Mouse (Mus musculus) kidney, adult 11 months (tissue): ENCODE data around the gene Cpne5.

Experiments
- DNase-seq: peaks from one replicate; pipeline ENCODE4 v3.0.0; 2022

The Cpne5 gene

GRCm38 (mm10) chr17:29167371-29167770 is 70.6 kb downstream of the Cpne5 start:
- peak; percentile 21 for DNase-seq

DNA sequence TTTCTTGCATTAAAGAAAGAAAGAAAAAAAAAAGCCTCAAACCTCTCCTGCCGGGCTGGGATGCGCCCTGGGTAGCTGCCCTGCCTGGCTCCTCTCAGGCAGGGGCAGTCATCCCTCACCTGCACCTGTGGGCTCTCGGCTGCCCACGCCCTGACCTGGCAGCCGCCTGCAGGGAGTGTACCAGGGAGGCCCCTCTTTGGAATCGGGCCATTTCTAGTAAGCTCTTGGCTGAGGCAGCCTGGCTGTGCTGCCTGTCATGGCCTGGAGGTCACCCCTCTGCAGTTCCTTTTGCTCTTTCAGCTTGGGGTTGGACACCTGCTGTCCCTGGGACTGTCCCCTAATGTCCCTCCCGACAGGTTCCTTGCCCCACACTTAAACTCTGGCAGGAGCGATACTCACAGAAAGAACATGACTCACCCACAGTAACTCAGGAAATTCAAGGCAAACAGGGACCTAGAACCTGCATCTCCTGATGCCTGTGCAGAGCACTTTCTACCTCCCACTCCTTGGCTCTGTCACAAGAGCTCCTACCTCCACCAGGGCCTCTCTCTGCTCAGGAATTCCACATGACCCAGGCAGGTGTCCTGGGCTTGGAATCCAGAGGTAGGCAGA is 71.9 kb downstream of the Cpne5 start:
- DNase-seq = peak; percentile 31

GRCm38 (mm10) chr17:29165452-29165851 is 72.5 kb downstream of the Cpne5 start:
- DNase-seq = no peak

DNA sequence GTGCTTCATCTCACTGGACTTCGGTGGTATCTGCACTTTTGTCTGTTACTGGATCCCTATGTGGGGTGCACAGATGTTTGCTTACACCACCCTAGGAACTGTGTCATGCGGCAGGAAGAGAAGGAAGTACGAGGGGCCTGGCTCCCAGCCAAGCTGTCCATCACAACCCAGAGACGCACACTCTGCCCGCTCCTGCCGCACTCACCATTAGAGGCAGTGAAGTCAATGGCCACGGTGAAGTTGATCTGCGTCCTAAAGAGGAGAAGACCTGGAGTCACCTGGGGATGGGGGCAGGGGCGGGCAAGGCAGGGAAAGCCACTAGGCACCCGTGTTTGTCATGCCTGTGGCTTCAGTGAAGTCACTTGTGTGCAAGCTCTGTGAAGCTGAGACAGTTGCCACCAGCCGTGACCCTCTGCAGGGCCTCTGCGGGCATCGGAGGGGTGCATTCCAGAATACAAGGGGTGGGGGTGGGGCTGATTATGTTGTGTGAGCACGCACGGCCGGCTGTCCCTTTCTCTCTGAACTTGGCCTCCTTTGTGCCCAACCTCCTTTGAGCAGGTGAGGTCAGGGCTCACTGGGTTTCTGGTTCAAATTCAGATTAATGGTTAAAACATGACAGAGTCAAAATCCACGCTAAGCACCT is 73.4 kb downstream of the Cpne5 start:
- DNase-seq = peak; percentile 45

GRCm38 (mm10) chr17:29162334-29162733 is 75.6 kb downstream of the Cpne5 start:
- no peak for DNase-seq

- DNase-seq = peak; percentile 25
These were observed 78.1 kb downstream of the Cpne5 start for GRCm38 (mm10) chr17:29159743-29160455.

- DNase-seq = no peak
These were observed 78.6 kb downstream of the Cpne5 start for GRCm38 (mm10) chr17:29159320-29159719.

DNA sequence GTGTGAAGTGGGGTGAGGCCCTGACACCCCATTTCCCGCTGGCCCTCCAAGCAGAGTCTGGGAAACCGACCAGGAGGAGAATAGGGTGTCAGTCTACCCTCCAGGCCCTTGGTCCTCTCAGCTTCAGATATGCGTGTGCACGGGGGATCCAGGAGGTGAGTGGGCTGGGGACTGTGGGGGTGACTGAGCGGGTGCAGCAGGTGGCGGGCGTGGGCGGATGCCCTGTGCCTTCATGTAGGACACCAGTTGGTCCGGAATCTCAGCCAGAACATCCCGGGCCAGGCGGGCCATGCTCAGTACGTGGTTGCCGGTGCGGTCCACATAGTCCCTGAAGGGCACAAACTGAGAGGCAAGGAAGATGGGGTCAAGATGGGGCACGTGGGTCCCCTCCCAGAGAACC is 79.1 kb downstream of the Cpne5 start:
- no peak for DNase-seq

- DNase-seq = no peak
These were observed 81.1 kb downstream of the Cpne5 start for GRCm38 (mm10) chr17:29156866-29157265.

- DNase-seq = no peak
These were observed 81.6 kb downstream of the Cpne5 start for GRCm38 (mm10) chr17:29156396-29156795.

DNA sequence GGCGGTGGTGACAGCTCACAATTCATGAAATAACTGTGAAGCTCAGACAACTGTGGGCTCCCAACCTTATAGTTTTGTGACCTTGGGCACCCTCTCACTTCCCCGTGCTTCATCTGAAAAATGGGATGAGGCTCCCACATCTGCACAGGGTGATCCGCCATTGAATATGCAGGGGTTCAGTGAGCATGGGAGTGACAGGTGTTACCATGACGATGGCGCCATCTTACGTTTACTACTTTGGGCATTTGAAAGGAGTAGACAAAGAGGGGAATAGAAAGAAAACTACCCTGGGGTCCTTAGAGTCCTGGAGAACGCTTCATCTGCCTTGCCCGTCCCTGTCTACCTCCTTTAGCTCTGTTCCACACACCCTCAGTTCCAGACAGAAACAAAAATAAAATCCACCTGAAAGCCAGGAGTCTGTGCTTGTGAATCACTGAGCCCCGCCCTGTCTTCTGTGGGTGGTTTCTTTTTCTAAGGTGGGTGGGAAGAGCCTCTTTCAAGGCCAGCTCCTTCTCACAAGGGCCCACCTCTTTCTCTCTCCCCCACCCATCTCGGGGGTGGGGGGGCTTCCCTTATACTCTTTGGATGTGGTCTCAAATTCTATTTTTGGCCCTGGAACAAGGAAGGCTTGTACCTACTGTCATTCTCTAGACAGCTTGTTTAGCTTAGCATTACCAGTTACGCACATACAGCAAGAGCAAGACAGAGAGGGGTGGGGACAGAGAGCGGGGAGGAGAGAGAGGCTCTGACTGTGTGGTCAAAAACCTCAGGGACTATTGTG is 82.4 kb downstream of the Cpne5 start:
- no peak for DNase-seq

GRCm38 (mm10) chr17:29154247-29154646 is 83.7 kb downstream of the Cpne5 start:
- no peak for DNase-seq

DNA sequence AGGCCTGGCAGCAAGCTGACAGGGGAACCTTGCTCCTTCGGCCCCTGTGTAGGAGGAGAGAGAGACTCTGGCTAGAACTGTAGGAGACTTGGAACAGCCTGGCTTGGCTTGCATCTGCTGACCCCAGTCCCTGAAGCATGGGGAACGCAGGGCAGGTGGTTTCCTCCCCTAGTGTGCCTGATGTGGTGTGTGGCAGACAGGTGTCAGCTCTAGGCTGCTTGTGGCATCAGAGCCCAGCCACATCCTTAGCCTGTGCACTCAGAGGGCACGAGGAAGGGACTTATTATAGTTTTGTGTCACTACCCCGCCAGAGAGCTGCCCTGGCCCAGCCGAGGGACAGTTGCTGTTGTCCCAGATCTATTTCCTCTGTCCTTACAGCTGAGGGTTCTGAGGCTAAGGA is 85.4 kb downstream of the Cpne5 start:
- no peak for DNase-seq

GRCm38 (mm10) chr17:29149766-29150165 is 88.2 kb downstream of the Cpne5 start:
- DNase-seq = no peak

DNA sequence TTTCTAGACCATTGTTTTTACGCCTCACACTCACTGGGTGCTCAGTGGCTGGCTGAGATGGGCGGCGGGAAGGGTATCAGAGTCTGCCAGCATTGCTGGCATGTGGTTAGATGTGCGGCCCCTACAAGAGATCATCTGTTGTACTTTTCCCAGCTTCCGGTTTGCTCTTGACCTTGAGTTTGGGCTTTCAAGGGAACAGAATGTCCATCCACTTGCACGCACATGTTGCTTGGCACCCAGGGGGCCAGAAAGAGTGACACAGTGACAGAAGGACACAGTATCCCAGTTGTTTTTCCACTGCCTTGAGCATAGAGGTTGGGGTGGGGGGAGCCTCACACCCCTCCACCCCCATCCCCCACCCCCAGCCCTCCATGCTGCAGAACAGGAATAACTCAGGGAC is 90.2 kb downstream of the Cpne5 start:
- no peak for DNase-seq

DNA sequence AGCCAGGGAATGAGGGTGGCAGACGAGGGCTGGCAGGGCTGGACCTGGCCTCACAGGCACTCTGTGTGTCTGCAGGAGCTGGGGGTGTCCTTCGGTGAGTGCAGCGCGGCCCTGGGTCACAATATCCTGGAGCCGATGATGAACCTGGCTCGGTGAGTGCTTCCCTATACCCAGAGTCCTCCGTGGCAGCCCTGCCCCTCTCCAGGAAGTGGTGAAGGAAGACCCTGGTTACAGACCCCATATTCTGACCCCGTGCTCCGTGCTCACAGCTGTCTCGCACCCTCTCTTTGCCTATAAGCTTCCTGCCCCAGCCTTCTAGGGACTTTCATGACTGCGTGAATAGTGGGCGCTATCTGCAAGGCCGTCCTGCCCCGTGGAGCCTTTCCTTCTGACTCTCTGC is 90.7 kb downstream of the Cpne5 start:
- no peak for DNase-seq

DNA sequence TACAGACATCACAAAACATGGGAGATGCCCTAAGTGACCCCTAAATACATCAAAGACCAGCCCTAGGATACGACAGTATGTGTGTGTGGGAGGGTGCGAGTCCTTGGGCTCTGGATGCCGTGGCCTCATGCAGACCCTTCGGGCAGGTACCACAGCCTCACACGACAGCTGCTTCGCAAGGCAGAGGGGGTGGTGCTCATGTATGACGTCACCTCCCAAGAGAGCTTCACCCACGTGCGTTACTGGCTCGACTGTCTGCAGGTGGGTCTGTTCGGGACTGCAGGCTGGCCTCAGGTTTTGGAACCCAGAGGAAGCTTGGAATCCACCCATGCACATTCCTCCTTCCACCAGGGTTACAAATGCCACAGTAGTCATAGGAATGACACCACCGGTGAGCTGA is 92.9 kb downstream of the Cpne5 start:
- no peak for DNase-seq

DNA sequence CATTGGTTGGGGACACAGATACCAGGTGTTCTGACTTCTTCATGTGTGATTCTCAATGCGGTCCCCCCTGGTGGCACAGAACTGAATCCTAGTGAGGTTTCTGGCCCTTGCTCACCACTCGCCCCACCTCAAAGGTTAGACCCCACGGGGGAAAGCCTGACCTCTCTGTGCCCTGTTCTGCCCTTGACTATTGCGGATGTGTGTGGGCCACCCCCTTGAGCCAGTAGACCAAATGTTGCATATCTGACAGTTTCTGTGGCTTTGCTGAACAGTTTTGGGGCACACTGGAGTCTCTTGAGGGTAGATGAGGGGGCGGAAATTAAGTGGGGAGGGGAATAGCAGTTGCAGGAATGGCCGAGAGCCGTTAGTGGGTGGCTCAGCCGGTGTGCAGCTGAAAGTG is 94.7 kb downstream of the Cpne5 start:
- no peak for DNase-seq

GRCm38 (mm10) chr17:29141577-29141976 is 96.4 kb downstream of the Cpne5 start:
- DNase-seq = no peak

DNA sequence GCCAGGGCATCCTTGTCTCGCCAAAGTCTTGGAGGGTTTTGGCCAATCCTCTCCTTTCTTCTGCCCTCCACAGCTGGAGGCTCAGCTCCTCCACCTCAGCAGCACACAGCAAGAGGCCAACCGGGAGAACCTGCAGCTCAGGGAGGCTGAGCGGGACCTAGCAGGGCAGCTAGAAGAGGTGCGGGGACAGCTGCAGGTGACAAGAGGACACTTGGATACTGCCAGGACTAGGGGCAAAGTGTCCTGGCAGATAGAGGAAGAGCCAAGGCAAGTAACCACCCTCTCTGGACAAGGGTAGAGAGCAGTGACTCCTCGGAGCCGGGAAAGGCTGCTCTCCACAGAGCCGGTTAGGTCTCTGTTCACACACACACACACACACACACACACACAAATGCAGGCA is 100.1 kb downstream of the Cpne5 start:
- no peak for DNase-seq

DNA sequence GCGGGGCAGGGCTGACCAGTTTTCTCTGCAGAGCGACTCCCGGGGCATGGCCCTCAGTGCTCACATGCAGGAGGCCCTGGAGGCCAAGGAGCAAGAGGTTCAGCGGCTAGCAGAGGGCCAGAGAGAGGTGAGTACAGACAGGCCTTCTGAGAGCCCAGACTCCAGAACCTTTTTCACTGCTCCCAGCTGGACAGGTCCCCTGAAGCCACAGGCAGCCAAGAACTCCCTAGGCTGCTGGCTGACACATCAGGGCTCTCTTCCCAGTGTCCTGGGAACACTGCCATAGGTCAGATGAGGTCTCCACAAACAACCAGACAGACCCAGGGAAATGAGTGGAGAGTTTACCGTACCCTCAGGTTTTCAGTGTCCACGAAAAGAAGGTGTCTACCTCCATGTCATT is 101.7 kb downstream of the Cpne5 start:
- DNase-seq = peak; percentile 75

GRCm38 (mm10) chr17:29135066-29135465 is 102.9 kb downstream of the Cpne5 start:
- DNase-seq = no peak

DNA sequence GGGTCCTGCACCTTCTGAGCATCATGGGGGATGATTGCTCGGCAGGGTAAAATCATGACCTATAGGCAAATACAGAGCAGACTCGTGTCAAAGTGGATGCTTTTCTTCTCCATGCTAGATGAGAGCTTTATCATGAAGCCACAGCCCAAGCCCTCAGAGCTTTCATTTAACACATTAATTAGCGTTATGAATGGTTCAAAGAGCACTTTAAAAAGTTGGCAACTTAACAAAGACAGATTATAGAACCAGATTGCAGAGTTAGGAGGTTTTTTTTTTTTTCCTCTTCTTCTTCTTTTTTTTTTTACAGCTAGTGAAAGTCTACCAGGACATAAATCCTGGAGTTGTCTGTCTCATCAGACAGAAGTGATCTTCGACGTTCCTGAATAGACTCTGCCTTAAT is 108.6 kb downstream of the Cpne5 start:
- no peak for DNase-seq

DNA sequence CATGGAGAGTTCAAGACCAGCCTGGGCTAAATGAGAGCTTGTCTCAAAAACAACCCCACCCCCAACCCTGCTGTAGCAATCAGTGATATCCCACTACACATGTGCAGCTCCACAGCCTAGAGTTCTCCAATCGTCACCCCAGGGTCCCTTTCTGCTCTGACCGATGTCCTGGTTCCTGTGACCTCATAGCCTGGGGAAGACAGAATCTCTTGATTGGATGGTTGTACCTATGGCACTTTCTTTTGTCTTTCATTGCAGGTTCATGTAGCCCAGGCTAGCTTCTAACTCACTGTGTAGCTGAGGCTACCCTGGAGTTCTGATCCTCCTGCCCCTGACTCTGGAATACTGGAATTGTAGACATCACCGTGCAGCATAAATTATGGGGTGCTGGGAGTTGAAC is 111.4 kb downstream of the Cpne5 start:
- no peak for DNase-seq
